Mouse (Mus musculus) cerebellum, postnatal 25 days (tissue): ENCODE results near the gene Copg2.

Source experiments
- DNase-seq, 2 experiments: peaks; one replicate each; pipeline ENCODE4 v3.0.0; 2021; ENCODE audit warnings: mixed read lengths in 2 of 2

The Copg2 gene

DNA sequence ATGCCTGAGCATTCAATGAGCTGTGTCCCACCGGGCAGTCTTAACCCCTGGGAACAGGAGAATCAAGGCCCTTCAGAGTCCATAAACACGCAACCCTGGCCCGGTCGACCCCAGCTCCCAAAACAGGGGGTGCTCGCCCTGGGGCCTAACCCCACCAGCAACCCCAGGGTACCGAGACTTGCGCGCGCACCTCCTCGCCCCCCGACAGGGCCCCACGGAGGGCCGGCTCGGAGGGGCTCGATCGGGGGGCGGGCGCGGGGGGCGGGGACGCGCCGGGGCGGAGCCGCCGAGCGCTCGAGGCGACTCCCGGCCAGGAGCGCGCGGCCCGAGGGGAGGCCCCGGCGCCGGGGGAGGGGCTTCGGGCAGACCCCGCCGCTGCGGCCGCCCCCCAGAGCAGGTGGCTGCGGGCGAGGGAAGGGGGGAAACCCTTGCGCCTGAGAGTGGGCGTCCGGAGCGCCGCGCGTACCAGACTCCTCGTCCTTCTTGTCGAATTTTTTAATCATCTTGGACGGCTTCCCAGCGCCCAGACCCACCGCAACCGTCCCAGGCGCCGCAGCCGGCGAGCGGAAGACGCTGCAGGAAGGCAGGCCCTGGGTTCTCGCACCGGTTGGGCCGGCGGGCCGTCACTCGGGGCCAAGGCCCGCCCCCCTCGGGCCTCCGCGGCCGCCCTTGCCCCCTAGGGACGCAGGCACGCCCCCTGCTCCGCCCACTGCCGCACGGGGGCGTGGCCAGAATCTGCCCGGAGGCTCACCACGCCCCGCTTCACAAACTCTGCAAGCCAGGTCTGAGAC, at the start of gene Copg2:
Gene Copg2 (minus strand): TSS at position 600 of the 791 bp plus-strand sequence.
- peak; percentile 96 to 97 for DNase-seq

DNA sequence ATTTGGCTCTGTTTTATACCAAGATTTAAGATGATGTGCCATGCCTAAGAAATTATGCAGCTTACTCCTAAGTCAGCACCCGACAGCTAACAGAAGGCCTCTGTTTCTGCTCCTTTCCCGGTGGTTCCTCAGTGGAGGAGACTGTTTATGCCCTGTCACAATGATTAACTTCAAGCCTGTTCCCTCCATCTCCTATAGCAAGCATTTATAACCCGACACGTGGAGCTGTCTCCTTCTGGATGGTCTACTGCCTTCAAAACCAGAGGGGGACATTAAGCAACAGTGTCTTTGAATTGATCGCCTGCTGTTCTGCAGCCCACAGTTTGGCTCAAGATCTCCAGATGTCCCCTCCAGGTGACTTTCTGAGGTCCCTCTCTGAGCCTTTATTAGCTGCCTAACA, 42.7 kb upstream of the Copg2 start:
- DNase-seq: no peak

DNA sequence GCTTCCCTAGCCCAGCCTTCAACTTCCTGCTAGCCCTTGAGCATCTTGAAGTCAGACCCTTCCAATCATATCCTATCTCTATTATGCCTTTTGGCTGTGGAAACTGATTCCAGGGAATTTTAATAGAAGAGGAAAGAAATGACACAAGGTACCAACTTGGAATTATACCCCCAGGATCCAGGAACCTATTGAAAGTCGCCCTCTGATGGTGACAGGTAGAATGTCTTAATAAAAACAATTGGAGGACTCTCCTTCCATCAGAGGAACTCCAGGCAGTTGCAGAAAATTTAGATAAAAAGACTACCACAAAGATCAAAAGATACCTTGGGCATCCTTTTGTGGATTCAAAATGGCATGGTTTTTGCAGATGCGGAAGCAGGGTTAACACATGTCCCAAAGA, 26.2 kb upstream of the Copg2 start:
- DNase-seq: no peak

DNA sequence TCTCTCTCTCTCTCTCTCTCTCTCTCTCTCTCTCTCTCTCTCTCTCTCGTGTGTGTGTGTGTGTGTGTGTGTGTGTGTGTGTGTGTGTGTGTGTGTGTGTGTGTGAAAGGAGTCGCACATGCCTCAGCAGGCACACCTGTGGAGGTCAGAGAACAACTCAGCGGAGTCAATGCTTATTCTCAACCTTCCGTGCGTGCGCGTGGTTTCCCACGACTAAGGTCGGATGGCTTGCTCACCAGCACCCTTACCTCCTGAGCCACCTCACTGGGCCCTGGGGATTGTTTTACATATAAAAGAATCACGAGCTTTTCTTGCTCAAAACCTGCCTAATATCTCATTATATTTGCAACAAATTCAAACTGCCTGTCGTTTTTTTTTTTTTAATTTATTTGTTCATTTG, 25.2 kb upstream of the Copg2 start:
- peak; percentile 9 to 14 for DNase-seq

DNA sequence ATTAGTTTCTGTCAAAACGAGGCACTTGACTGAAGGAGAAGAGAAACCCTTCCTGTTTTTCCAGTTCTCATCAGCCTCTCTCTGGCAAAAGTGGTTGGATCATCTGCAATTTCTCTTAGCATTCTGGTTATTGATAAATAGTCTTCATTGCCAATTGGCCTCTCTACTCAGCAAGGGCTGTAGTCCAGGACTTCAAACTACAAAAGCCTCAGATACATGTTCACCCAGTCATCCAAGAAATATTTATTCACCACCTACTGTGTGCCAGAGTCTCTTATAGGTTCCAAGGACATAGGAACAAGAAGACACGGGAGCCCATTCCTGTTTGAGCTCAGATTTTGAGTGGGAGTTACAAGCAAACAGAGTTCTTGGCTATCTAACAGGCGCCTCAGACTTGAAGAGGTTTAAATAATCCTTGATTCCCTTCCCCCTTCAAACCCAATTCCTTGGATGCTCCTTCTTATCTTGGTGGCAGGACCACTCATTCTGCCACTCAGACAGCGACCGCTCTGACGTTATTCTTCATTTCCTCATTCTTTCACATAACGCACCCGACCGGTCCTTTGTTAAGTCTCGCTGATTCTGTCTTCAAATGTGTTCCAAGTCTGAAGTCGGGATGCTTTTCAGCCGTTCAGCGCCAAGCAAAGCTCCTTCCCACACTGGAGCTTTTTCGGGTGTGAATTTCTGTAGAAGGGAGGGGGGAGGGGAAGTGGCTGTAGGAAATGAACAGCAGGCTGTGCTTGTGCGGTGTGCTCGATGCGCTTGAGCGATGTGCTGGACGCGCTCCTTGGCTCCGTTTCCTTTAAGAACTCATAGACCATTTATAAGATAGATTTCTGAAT, 24.5 kb upstream of the Copg2 start:
- peak; percentile 22 to 41 for DNase-seq

DNA sequence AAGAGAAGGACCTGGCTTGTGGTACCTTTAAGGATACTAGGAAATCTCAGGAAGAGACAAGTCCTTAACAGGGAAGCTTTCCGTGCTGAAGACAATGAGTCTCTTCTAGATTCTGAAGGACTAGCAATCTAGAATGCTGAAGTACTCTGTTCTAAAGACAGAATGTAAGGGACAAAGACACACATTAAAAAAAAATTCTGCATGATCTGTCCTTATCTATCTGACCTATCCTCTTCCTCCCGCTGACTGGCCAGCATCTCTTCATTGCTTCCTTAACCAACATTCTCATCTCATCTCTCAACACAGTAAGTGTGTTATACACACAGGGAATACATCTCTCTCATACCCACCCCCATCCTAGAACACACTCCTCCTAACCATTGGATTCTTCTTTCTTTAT, 18.9 kb upstream of the Copg2 start, which contains the start of gene Tsga13:
Gene Tsga13 (minus strand): TSS at position 101 of the 400 bp plus-strand sequence.
- DNase-seq: no peak

DNA sequence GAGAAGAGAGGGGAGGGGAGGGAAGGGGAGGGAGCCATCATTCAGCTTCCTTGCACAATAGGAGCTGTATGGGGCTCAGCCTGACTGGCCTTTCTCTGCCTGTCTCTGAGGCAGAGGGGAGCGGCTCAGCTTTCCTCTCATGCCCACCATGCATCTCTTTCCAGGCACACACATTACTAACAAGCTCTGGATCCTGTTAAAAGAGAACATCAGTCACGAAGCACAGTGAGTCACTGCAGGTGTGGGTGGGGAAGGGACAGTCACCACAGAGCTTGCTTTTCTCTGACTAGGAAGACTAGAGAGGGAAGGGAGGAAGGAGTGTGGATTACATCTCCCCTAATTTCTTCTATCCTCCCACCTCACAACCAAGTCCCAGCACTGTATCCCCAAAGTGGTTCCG, 11.4 kb upstream of the Copg2 start:
- DNase-seq: no peak

DNA sequence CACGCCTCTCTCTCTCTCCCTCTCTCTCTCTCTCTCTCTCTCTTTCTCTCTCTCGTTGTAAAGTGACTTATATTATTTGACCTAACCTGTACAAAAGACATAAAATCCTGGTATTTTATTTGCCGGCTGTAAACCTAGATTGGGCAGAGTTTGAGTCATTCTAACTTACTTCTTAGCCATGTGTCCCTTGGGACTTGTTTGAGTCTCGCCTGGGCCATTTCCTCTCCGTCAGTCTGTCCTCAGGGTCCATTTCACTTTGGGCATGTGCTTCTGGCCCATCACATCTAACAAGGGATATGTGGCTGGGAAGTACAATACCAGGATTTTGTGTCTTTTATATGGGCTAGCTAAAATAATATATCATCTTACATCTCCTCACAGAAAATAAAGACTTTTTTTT, 8.3 kb upstream of the Copg2 start:
- no peak for DNase-seq

DNA sequence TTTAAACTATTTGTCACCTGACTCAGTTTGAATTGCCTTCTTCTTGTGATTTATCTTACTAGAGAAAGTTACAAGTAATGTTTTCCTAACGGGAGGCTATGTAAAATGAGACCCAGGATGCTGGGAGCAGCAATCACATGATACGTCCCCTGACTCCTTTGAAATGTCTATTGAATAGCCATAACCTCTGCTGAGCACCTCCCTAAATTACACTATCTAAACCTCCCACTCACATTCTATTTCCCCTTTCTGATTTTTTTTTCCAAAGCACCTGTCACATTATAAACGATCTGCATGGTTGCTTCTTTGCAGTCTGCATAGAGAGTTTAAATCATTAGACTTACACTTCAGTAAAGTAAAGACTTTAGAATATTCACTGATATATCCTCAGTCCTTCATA, 7.4 kb upstream of the Copg2 start:
- no peak for DNase-seq

DNA sequence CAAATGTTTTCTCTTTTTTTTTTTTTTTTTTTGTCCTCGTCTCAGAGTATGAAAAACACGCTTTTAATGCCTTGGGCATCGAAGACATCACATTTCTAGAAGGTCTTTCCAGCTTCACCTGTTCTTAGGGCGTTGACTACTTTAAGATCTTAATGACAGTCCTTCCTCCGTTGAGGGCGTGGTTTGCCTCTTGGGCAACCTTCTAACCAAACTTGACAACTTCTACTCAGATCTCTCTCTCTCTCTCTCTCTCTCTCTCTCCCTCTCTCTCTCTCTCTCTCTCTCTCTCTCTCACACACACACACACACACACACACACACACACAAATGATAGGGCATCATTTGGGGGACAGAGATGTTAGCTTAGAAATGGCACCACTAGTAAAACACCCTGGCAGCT, 926 bp upstream of the Copg2 start:
- DNase-seq: no peak

DNA sequence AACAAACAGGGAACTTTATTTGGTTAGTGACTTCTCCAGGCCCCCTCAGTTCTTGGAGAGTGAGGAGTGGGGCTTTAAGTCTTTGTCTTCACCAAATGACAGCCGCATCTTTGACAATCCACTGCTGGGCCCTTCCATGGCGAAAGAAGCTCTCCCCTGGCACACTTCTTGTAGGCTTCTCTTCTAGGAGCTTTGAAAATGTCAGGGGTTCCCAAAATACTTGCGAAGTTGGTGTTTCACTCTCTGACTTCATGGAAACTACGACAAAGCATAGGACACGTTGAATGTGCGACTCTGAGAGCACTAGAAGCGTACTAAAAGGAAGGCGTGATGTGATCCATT, 363 bp upstream of the Copg2 start:
- DNase-seq: no peak

DNA sequence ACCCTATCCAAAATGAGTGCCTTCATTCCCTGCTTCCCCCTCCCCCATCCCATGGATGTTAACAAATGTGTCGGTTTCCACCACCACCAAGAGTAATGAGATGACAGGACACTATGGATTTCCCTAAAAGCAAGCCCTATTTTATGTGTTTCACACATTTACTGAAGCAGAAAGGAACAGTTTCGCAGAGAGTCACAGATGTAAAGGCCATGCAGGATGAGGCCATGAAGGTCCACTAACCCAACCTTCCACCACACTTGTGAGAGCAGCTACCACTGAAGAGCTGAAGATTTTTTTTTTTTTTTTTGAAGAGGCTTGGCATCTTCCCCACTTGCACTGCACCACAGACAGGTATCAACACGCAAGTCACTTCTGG, 787 bp downstream of the Copg2 start:
- DNase-seq: peak in 1 of 2 experiments; percentile 14

DNA sequence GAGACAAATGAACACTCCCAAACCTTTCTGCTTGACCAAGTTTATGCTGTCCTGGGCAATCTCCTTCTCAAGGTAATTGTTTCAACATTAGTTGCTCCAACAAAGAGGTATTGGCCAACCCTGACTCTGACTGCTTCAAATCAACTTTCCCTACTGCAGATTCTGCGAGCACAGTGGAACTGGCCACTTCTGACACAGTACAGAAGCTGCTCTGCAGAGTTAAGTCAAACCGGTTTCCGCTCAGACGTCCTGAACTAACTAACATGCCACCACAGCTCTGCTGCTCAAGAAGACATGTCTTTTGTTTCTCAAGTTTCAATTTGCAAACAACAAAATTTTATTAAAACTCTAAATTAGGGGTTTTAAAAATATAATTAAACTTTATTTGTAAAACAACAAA, 3.5 kb downstream of the Copg2 start:
- no peak for DNase-seq

DNA sequence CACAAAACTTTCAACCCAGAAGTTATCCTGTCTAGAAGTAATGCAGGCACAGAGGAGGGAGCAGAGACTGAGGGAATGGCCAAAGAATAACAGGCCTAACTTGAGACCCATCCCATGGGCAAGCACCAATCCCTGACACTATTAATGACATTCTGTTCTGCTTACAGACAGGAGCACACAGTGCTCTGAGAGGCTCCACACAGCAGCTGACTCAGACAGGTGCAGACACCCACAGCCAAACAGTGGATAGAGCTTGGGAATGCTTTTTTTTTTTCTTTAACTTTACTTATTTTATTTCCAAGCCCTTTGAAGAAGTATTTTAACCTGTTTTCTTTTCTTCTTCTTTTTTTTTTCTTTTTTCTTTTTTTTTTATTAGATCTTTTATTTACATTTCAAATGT, 4.8 kb downstream of the Copg2 start:
- no peak for DNase-seq

DNA sequence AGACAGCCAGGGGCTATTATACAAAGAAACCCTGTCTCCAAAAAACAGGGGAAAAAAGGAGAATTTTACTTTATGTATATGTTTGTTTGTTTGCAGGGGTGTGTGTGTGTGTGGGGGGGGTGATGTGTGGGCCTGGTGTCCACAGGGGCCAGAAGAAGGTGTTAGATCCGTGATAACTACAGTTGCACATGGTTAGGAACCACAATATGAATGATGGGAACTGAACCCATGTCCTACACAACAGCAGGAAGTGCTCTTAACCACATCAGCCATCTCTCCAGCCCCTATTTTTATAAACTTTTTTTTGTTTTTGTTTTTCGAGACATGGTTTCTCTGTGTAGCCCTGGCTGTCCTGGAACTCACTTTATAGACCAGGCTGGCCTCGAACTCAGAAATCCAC, 11.7 kb downstream of the Copg2 start:
- DNase-seq: no peak

DNA sequence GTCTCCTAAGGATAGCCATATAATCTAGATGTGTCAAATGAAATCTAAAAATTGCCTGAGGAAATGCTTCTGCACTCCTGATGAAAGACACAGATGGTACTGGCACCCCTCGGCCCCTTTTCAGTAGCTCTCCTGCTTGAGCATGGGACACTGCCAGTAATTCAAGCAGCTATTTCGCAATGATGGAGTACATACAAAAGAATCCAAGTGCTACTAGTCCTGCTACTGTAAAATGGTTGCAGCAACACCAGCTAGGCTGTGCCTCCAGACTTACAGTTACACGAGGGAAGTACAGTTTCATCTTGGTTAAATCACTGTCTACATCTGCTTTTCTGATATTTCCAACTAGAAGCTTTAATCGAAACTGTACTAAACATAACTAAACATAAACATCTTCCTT, 13.1 kb downstream of the Copg2 start:
- peak; percentile 60 to 78 for DNase-seq

DNA sequence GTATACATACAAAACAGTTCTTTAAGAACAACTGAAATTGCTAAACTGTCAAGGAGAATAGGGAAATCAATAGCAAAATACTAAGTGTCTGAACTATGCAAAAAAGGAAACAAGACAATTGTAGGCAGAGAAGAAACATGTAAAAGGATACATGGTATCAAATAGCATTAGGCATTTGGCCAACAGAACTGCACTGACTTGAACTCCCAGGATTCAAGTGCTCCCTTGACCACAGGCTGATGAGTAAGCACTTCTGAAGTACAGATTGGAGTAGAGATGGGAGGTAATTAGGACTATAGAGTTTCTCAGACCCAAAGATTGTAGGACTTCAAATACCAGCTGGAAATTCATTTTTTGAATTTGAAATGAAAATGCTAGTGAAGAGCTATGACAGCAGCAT, 19.9 kb downstream of the Copg2 start:
- DNase-seq: no peak

DNA sequence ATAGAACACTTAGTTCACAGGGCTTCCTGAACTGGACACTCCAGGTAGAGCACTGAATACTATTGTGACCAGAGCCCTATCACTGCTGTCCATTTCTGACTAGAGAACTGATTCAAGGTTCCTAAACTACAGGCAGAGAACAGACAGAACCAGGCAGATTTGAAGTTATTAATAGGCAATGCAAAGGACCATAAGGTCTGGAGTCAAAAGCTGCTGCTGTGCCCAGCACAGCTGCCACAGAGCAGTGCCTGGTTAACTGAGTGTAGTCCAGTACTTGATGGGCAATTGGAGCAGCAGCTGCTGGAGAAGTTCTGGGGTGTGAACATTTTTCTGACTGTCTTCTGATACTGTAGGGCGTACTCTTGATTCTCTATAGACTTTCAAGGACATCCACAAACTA, 30.1 kb downstream of the Copg2 start:
- no peak for DNase-seq

DNA sequence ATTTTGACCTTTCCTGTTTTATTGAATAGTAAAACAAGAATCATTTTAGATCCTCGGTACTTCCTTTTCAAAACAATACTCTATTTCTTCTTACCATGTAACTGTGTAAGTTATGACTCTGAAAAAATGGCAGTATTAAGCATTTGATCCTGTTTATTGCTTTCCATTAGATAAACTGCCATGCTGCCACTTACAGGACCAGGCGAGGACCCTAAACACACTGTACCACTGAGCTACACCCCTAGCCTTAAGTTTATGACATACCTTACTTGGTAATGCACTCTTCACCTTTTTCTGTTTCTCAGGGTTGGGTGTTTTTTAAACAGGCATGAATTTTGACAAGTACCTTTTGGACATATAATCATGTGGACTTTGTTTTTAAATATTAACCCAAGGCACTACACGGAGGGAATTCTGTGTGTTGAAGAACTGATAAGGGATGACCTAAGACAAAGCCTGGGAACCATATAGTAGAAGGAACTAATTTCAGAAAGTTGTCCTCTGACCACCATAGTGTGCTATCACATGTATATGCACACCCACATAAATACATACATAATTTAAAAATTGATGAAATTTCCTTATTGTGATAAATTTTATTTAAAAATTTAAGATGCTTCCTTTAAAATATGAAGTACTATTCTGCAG, 31.4 kb downstream of the Copg2 start:
- DNase-seq: no peak

DNA sequence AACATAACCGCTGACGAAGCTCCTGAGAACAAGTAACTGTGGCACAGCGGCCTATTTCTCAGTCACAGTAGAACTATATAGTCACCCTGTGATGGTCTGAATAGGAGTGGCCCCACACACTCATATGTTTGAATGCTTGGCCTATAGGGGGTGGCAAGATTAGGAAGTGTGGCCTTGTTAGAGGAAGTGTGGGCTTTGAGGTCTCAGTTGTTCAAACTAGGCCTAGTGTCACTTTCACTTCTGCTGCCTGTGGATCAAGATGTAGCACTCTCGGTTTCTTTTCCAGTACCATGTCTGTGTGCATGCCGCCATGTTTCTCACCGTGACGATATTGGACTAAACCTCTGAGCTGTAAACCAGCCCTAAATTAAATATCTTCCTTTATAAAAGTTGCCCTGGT, 40.6 kb downstream of the Copg2 start:
- no peak for DNase-seq

DNA sequence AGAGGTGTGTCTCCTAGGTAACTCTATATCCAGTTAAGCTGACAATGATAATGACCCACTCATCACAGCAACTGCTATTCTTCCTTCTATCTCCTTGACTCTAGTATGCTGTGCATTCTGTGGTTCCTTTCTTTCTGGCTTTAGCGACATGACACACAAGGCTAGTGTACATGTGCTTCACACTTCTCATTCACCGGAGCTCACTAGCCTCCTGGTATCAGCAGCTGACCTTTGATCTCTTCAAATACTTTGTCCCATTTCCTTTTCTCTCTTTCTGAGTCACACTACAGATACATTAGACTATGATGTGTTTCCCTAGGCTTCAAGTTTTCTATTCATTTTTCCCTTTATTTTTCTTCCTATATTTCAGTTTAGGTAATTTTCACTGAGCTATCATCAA, 41.4 kb downstream of the Copg2 start:
- DNase-seq: no peak

DNA sequence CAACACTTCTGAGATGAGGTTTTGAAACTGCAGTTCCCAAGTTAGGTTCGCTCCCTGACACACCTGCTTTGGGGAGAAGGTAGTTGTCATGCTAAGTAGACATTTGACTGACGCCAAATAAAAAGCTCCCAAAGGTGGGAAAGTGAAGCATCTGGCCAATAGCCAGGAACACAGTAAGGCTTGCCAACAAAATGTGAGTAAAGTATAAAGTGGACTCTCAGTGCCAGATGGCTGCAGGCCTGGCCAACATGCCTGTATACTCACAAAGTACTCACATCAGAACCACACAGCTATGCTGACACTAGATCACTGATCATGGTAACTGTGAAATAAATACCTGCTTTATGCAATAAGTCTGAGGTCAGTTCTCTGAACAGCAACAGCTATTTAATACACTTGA, 46.8 kb downstream of the Copg2 start:
- peak; percentile 32 to 61 for DNase-seq

DNA sequence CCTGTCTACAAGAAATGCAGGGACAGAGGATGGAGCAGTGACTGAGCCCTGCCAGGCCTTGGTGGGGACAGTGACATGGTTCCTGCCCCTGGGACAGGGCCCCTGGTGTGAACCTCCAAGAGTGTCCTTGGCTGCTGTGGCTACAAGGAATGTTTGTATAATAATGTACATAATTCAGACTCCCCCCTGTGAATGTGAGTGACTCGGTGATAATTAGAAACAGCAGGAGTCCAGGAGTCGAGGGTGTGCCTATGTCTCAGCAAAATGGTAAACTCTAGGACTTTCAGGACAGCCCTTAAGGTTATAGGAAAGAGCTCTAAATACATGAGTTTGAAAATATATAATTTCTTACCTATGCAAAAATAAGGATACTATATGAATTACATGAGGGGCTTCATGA, 64.4 kb downstream of the Copg2 start:
- DNase-seq: no peak

DNA sequence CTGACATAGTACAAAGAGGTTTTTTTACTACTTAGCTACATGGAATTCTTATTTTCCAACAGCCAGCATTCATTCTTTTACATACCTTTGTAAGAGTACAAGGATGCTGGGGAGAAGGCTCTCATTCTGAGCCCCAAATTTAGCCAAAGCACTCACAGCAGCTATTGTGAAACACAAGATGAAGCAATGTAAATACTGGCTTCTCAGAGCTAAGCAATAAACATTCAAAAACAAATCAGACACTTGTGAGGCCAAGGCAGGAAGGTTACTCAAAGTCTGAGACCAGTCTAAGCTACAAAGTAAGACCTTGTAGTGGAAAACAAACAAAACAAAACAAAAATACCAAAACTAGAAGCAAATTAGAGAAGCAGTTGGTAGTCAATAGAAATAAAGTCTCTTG, 83.0 kb downstream of the Copg2 start:
- no peak for DNase-seq
